In genomic region chr11:9299615-9300014, GRCm38 (mm10) we compare ENCODE assay signal across 21 mouse cellular contexts.
DNase-seq lines count a peak whose midpoint lies in the region; ATAC-seq and TF ChIP-seq lines count a peak whose summit lies in the region.
"Had no signal": no experiment of that assay in that cellular context is flagged by ENCODE, and none has a peak within 500 bp of the region (broad histone marks: within the 10 kb centered on the region; RNA-seq: fewer than 3 reads in every experiment).

No protein-coding gene starts in this region.

- no peaks in the 10 kb centered on the region for H3K36me3 ChIP-seq in forebrain, postnatal 0 days (ENCODE audit: insufficient read depth)
- H3K36me3 ChIP-seq in forebrain, embryonic 15.5 days: no peaks in the 10 kb centered on the region
- H3K36me3 ChIP-seq in lung, embryonic 14.5 days (ENCODE audit: insufficient read depth): no peaks in the 10 kb centered on the region
- no peaks in the 10 kb centered on the region for H3K36me3 ChIP-seq in liver, embryonic 11.5 days (ENCODE audit: control insufficient read depth, insufficient read depth, low read length)
- no peaks in the 10 kb centered on the region for H3K36me3 ChIP-seq in midbrain, embryonic 16.5 days (ENCODE audit: control insufficient read depth, insufficient read depth, low read length)
- H3K36me3 ChIP-seq: embryonic facial prominence, embryonic 10.5 days; embryonic facial prominence, embryonic 12.5 days had no signal

- WGBS in forebrain, postnatal 0 days: 57% methylated on average over 1 of the region's 1 CpGs
- 76% methylated on average over 1 of the region's 1 CpGs for WGBS in forebrain, embryonic 15.5 days
- WGBS in lung, embryonic 14.5 days: 18% methylated on average over 1 of the region's 1 CpGs
- 43% methylated on average over 1 of the region's 1 CpGs for WGBS in liver, embryonic 11.5 days
- WGBS in midbrain, embryonic 16.5 days: 85% methylated on average over 1 of the region's 1 CpGs

- no peaks in the 10 kb centered on the region for H3K27me3 ChIP-seq in forebrain, postnatal 0 days (ENCODE audit: insufficient read depth, low read length)
- no peaks in the 10 kb centered on the region for H3K27me3 ChIP-seq in forebrain, embryonic 15.5 days
- H3K27me3 ChIP-seq in lung, embryonic 14.5 days (ENCODE audit: insufficient read depth, low read length): no peaks in the 10 kb centered on the region
- H3K27me3 ChIP-seq in liver, embryonic 11.5 days (replicated peaks; ENCODE audit: control insufficient read depth, insufficient read depth, low read length): no peaks in the 10 kb centered on the region
- no peaks in the 10 kb centered on the region for H3K27me3 ChIP-seq in midbrain, embryonic 16.5 days (ENCODE audit: control insufficient read depth, insufficient read depth, low read depth, low read length)
- H3K27me3 ChIP-seq: embryonic facial prominence, embryonic 12.5 days; forebrain, embryonic 13.5 days had no signal

- H3K4me2 ChIP-seq in forebrain, postnatal 0 days (ENCODE audit: low read depth): no peak overlapping the region
- no peak overlapping the region for H3K4me2 ChIP-seq in forebrain, embryonic 15.5 days (replicated peaks)
- H3K4me2 ChIP-seq in lung, embryonic 14.5 days: no peak overlapping the region
- no peak overlapping the region for H3K4me2 ChIP-seq in liver, embryonic 11.5 days
- H3K4me2 ChIP-seq in midbrain, embryonic 16.5 days (ENCODE audit: low read length): no peak overlapping the region
- H3K4me2 ChIP-seq: embryonic facial prominence, embryonic 12.5 days; forebrain, embryonic 13.5 days had no signal

- no peak for DNase-seq in forebrain, postnatal 0 days
- DNase-seq in lung, embryonic 14.5 days: peak; percentile 12
- DNase-seq in lung, postnatal 36 days: no peak
- no peak for DNase-seq in liver, embryonic 11.5 days (ENCODE audit: low spot score)
- DNase-seq: adrenal gland, adult 2 months; adrenal gland, postnatal 10 days; adrenal gland, postnatal 25 days; cerebellum, adult 11 months; cerebellum, adult 18-20 months; cerebellum, adult 8-10 months; cerebellum, adult 9-11 months; cerebellum, postnatal 14 days; cerebellum, postnatal 36 days had no signal

- H3K4me3 ChIP-seq in forebrain, postnatal 0 days (ENCODE audit: low read depth, low read length): no peak overlapping the region
- H3K4me3 ChIP-seq in forebrain, embryonic 15.5 days: no peak overlapping the region
- H3K4me3 ChIP-seq in lung, embryonic 14.5 days (ENCODE audit: low read depth, low read length): no peak overlapping the region
- no peak overlapping the region for H3K4me3 ChIP-seq in liver, embryonic 11.5 days (ENCODE audit: low read depth, low read length)
- H3K4me3 ChIP-seq in midbrain, embryonic 16.5 days (ENCODE audit: low read depth, low read length): no peak overlapping the region
- H3K4me3 ChIP-seq: embryonic facial prominence, embryonic 10.5 days; embryonic facial prominence, embryonic 12.5 days; forebrain, embryonic 13.5 days had no signal

- TF ChIP-seq CTCF in forebrain, postnatal 0 days (IDR thresholded peaks at IDR 0.05; ENCODE audit: low read depth): no peak
- TF ChIP-seq CTCF in lung, embryonic 14.5 days (IDR thresholded peaks at IDR 0.05; ENCODE audit: low read depth): no peak

- no peak overlapping the region for H3K9ac ChIP-seq in forebrain, postnatal 0 days
- H3K9ac ChIP-seq in forebrain, embryonic 15.5 days (replicated peaks): no peak overlapping the region
- no peak overlapping the region for H3K9ac ChIP-seq in lung, embryonic 14.5 days
- no peak overlapping the region for H3K9ac ChIP-seq in liver, embryonic 11.5 days (ENCODE audit: low read depth, low read length)
- no peak overlapping the region for H3K9ac ChIP-seq in midbrain, embryonic 16.5 days (ENCODE audit: low read depth, low read length)
- H3K9ac ChIP-seq: embryonic facial prominence, embryonic 12.5 days; forebrain, embryonic 13.5 days had no signal

- peak; percentile 42; the same call in 1 of the 2 replicates for ATAC-seq in forebrain, postnatal 0 days
- ATAC-seq in forebrain, embryonic 15.5 days (replicated peaks): no peak
- ATAC-seq in lung, embryonic 14.5 days (ENCODE audit: insufficient read depth): no peak
- peak; percentile 95 for ATAC-seq in granulocyte monocyte progenitor cell, adult 5-6 weeks (replicated peaks; ENCODE audit: poor library complexity, severe bottlenecking)
- peak; percentile 63 for ATAC-seq in megakaryocyte progenitor cell, adult 5-6 weeks (replicated peaks; ENCODE audit: poor library complexity)
- ATAC-seq in liver, embryonic 11.5 days (replicated peaks; ENCODE audit: low FRiP score): no peak
- no peak for ATAC-seq in midbrain, embryonic 16.5 days
- ATAC-seq: forebrain, embryonic 13.5 days; forebrain, embryonic 16.5 days had no signal

- no peaks in the 10 kb centered on the region for H3K9me3 ChIP-seq in forebrain, postnatal 0 days (ENCODE audit: low read length)
- H3K9me3 ChIP-seq in forebrain, embryonic 15.5 days: no peaks in the 10 kb centered on the region
- no peaks in the 10 kb centered on the region for H3K9me3 ChIP-seq in lung, embryonic 14.5 days (ENCODE audit: low read depth, low read length)
- H3K9me3 ChIP-seq in liver, embryonic 11.5 days (ENCODE audit: control insufficient read depth, low read length): no peaks in the 10 kb centered on the region
- no peaks in the 10 kb centered on the region for H3K9me3 ChIP-seq in midbrain, embryonic 16.5 days (replicated peaks; ENCODE audit: control insufficient read depth, low read length, poor library complexity, severe bottlenecking)
- H3K9me3 ChIP-seq: embryonic facial prominence, embryonic 10.5 days; embryonic facial prominence, embryonic 12.5 days; forebrain, embryonic 13.5 days had no signal

- H3K4me1 ChIP-seq in forebrain, postnatal 0 days (ENCODE audit: insufficient read depth): no peaks in the 10 kb centered on the region
- H3K4me1 ChIP-seq in forebrain, embryonic 15.5 days: no peaks in the 10 kb centered on the region
- no peaks in the 10 kb centered on the region for H3K4me1 ChIP-seq in lung, embryonic 14.5 days (ENCODE audit: insufficient read depth)
- no peaks in the 10 kb centered on the region for H3K4me1 ChIP-seq in liver, embryonic 11.5 days (replicated peaks; ENCODE audit: control insufficient read depth, insufficient read depth, low read length)
- H3K4me1 ChIP-seq in midbrain, embryonic 16.5 days (ENCODE audit: control insufficient read depth, insufficient read depth, low read length): no peaks in the 10 kb centered on the region
- H3K4me1 ChIP-seq: embryonic facial prominence, embryonic 10.5 days; embryonic facial prominence, embryonic 12.5 days; forebrain, embryonic 13.5 days had no signal

- H3K27ac ChIP-seq in forebrain, postnatal 0 days (ENCODE audit: low read depth, low read length): no peak overlapping the region
- no peak overlapping the region for H3K27ac ChIP-seq in forebrain, embryonic 15.5 days (replicated peaks)
- H3K27ac ChIP-seq in lung, embryonic 14.5 days (ENCODE audit: low read depth): no peak overlapping the region
- H3K27ac ChIP-seq in liver, embryonic 11.5 days (ENCODE audit: low read depth, low read length): no peak overlapping the region
- no peak overlapping the region for H3K27ac ChIP-seq in midbrain, embryonic 16.5 days (ENCODE audit: low read length)
- H3K27ac ChIP-seq: embryonic facial prominence, embryonic 10.5 days; embryonic facial prominence, embryonic 12.5 days; forebrain, embryonic 13.5 days had no signal

Comparison
In these comparisons a context has a peak if more than half of its experiments do, and no peak if none do; other contexts are left out.
1. ATAC-seq: peak in forebrain, postnatal 0 days (single experiment), granulocyte monocyte progenitor cell, adult 5-6 weeks (single experiment) and megakaryocyte progenitor cell, adult 5-6 weeks (single experiment); none in forebrain, embryonic 15.5 days (single experiment), lung, embryonic 14.5 days (single experiment), liver, embryonic 11.5 days (single experiment) and midbrain, embryonic 16.5 days (single experiment).